18 mouse cellular contexts compared by ENCODE assay signal in the genomic region with DNA sequence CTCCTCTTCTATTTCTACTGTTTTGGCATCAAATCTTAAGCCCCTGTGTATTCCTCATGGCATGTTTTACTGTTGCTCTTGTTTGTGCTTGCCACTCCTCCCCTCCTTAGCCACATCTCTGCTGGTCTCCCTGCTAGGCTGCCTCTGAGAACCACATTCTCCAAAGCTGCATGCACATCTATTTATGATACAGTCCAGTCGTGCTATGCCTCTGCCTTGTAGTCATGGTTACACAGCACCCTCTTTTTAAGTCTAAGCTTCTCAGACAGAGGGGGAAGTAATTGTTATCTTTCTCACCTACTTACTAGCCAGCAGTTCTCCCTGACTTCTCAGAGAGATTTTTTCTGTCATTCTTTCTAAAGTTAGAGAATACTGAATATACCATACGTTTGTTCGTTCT.
A peak's percentile ranks its signal among the peaks of the same experiment; 100 is the strongest.
DNase-seq lines count a peak whose midpoint lies in the region; ATAC-seq lines count a peak whose summit lies in the region.
"Had no signal": no experiment of that assay in that cellular context is flagged by ENCODE, and none has a peak within 500 bp of the region (broad histone marks: within the 10 kb centered on the region; RNA-seq: fewer than 3 reads in every experiment).

No protein-coding gene starts in this region.

- ATAC-seq in megakaryocyte-erythroid progenitor cell, adult 5-6 weeks (replicated peaks; ENCODE audit: low FRiP score, low TSS enrichment, poor library complexity, severe bottlenecking), result no peak
- ATAC-seq: liver, embryonic 12.5 days had no signal

- peak; percentile 19 for DNase-seq in right cerebral cortex, adult 18-20 months
- no peak for DNase-seq in right cerebral cortex, postnatal 4 days
- peak; percentile 12 to 49 for DNase-seq in frontal cortex, postnatal 36 days (ENCODE audit: low spot score in 2 of 2)
- peak; percentile 13 to 34 for DNase-seq in left cerebral cortex, postnatal 36 days (ENCODE audit: low spot score in 2 of 2)
- DNase-seq in telencephalon, adult 2 months (ENCODE audit: low read depth, low spot score), result peak; percentile 81
- DNase-seq in ovary, postnatal 10 days (ENCODE audit: low spot score), result no peak
- no peak for DNase-seq in ovary, adult 18-20 months (ENCODE audit: low spot score)
- DNase-seq: adrenal gland, postnatal 10 days; cerebellum, adult 9-10 months; gastrocnemius, postnatal 10 days; heart, postnatal 4 days; kidney, adult 8-10 months; kidney, postnatal 14 days; layer of hippocampus, postnatal 36 days; lung, adult 18-20 months; lung, postnatal 10 days had no signal

- intact Hi-C loops in left cerebral cortex, postnatal 36 days (cut with DNase I), result no loop called here

Comparison
In these comparisons a context has a peak if more than half of its experiments do, and no peak if none do; other contexts are left out.
1. DNase-seq: peak in right cerebral cortex, adult 18-20 months (single experiment), frontal cortex, postnatal 36 days (2 of 2), left cerebral cortex, postnatal 36 days (2 of 2) and telencephalon, adult 2 months (single experiment); none in right cerebral cortex, postnatal 4 days (single experiment), ovary, postnatal 10 days (single experiment) and ovary, adult 18-20 months (single experiment).